Mouse (Mus musculus) hindbrain, embryonic 16.5 days (tissue): ENCODE results near the gene Smox. TPM values are rescaled to one million over a fixed set of nuclear protein-coding genes. Genes with fewer than 3 reads are reported as not detected.

ENCODE experiments used
- ATAC-seq: fragments of 200-750 bp; cut with Nextera tagmentation; 2 replicates; pipeline ENCODE4 v1.8.0; 2017; ENCODE audit warnings: moderate TSS enrichment, moderate library complexity
- H3K27ac ChIP-seq: fragments of 300-500 bp; sonication (generic); 2 replicates; pipeline ENCODE4 v1.5.1; 2014; ENCODE audit warnings: low read depth, mild to moderate bottlenecking, control low read depth, low read length, moderate library complexity
- H3K27me3 ChIP-seq: fragments of 300-500 bp; sonication (generic); replicated peaks from 2 replicates; pipeline ENCODE4 v1.6.1; 2014; ENCODE audit warnings: low read length; ENCODE audit not compliant: control insufficient read depth, insufficient read depth
- H3K36me3 ChIP-seq: fragments of 300-500 bp; sonication (generic); 2 replicates; pipeline ENCODE4 v1.6.1; 2014; ENCODE audit warnings: mild to moderate bottlenecking, low read length, moderate library complexity, mixed read lengths; ENCODE audit not compliant: control insufficient read depth, insufficient read depth
- H3K4me1 ChIP-seq: fragments of 300-500 bp; sonication (generic); 2 replicates; pipeline ENCODE4 v1.6.1; 2014; ENCODE audit warnings: low read depth, low read length; ENCODE audit not compliant: control insufficient read depth, insufficient read depth
- H3K4me2 ChIP-seq: fragments of 300-500 bp; sonication (generic); 2 replicates; pipeline ENCODE4 v1.6.1; 2014; ENCODE audit warnings: mild to moderate bottlenecking, low read length, control low read depth, moderate library complexity
- H3K4me3 ChIP-seq: fragments of 300-500 bp; sonication (generic); 2 replicates; pipeline ENCODE4 v1.5.1; 2014; ENCODE audit warnings: mild to moderate bottlenecking, low read length, control low read depth, moderate library complexity
- H3K9ac ChIP-seq: fragments of 300-500 bp; sonication (generic); 2 replicates; pipeline ENCODE4 v1.6.1; 2014; ENCODE audit warnings: low read depth, mild to moderate bottlenecking, control low read depth, low read length, moderate library complexity
- H3K9me3 ChIP-seq: fragments of 300-500 bp; sonication (generic); 2 replicates; pipeline ENCODE4 v1.6.1; 2014; ENCODE audit warnings: mild to moderate bottlenecking, low read length, moderate library complexity; ENCODE audit not compliant: control insufficient read depth
- WGBS: fragments of 180-500 bp; shearing (Covaris S2); extraction: QIAGEN DNeasy Blood & Tissue Kit; methylation state at CpG from one replicate; pipeline ENCODE4 v1.1.7; 2014; 5-methylcytosine and 5-hydroxymethylcytosine counted together
- polyA plus RNA-seq: library from polyadenylated mRNA; unstranded; fragments of >200 nt; fragmentation: Nextera tagmentation; extraction: Ambion mirVana; gene quantifications from 2 replicates; pipeline ENCODE4 v1.2.1, GENCODE M21; 2015

Smox gene
- polyA plus RNA-seq, 1 experiment from 2014 or later = 70.9 TPM

DNA sequence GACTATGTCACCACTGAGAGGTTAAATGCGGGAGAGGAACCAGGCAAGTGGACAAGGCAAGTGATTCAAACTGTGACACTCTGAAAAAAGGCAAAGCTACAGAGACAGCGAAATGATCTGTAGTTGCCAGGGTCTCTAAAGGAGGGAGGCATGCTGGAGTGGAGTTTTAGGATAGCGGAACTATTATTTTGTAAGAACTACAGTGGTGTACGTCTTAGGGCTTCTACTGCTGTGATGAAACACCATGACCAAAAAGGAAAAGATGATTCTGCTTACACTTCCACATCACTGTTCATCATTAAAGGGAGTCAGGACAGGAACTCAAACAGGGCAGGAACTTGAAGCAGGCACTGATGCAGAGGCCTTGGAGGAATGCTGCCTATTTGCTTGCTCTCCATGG lies 12.4 kb upstream of the Smox start:
- 90% methylated on average over 4 of the region's 4 CpGs for WGBS
- no peaks in the 10 kb centered on the region for H3K27me3 ChIP-seq
- H3K4me1 ChIP-seq = no peaks in the 10 kb centered on the region
- H3K9me3 ChIP-seq = no peaks in the 10 kb centered on the region
- no peak overlapping the region for H3K4me2 ChIP-seq
- no peak overlapping the region for H3K9ac ChIP-seq
- H3K4me3 ChIP-seq = no peak overlapping the region
- no peaks in the 10 kb centered on the region for H3K36me3 ChIP-seq
- no peak overlapping the region for H3K27ac ChIP-seq
- no peak for ATAC-seq

DNA sequence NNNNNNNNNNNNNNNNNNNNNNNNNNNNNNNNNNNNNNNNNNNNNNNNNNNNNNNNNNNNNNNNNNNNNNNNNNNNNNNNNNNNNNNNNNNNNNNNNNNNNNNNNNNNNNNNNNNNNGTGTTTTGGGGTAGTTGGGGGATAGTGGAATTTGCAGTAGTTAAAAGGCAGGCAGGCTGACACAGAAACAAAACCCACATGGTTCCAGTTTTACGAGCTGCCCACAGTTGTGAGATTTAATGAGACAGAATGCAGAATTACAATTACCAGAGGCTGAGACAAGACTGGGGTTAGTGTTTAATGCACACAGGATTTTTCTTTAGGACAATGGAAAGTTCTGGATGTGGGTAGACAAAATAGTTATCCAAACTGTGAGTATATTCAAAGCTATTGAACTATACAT lies 9.6 kb upstream of the Smox start:
- WGBS = 42% methylated on average over 1 of the region's 1 CpGs
- H3K4me3 ChIP-seq = no peak overlapping the region
- H3K27me3 ChIP-seq = no peaks in the 10 kb centered on the region
- H3K4me2 ChIP-seq = no peak overlapping the region
- ATAC-seq = no peak
- H3K9me3 ChIP-seq = no peaks in the 10 kb centered on the region
- H3K4me1 ChIP-seq = no peaks in the 10 kb centered on the region
- H3K27ac ChIP-seq = no peak overlapping the region
- H3K9ac ChIP-seq = no peak overlapping the region
- H3K36me3 ChIP-seq = no peaks in the 10 kb centered on the region

DNA sequence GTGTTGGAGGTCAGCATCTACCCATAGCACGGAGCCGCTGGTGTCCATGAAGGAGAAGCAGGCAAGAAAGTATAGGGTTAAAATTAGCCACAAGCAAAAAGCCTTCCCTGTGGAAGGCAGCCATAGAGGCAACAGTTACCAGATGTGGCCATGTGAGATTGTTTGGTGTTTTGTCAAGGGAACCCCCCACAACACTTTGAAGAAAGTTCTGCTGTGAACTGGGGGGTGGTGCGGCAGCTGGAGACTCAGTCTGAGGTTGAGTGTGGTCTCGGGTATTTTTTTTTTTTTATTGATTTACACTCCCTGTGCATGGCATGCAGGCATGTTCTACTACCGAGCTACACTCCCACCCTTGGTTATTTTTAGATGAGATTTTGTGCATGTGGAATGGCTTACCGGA lies 8.8 kb upstream of the Smox start:
- Histone ChIP-seq H3K9me3 (no peaks in the 10 kb centered on the region), H3K27me3 (no peaks in the 10 kb centered on the region), H3K4me3 (no peak overlapping the region), H3K36me3 (no peaks in the 10 kb centered on the region), H3K4me1 (no peaks in the 10 kb centered on the region), H3K9ac (no peak overlapping the region), H3K27ac (no peak overlapping the region), H3K4me2 (no peak overlapping the region)
- no peak for ATAC-seq
- WGBS = 89% methylated on average over 6 of the region's 6 CpGs

DNA sequence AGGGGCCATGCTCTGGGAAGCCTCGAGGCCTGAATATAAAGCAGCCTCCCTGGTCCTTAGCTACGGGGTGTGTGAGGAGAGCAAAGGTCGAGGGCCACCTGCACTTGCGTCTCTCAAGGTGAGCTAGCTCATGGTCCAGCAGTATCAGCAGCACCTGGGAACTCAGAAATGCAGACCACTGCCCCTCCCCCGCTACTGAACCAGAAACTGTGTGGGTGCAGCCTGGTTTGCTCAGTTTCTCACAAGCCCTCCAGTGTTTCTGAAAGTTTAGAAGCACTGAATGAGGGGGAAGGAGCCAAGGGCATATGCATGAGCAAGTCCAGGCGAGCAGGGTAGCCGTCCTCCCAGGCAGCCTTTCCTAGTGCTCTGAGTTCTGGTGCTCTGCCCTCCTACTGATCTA lies 7.7 kb upstream of the Smox start:
- H3K9me3 ChIP-seq = no peaks in the 10 kb centered on the region
- H3K27ac ChIP-seq = no peak overlapping the region
- WGBS = 79% methylated on average over 7 of the region's 7 CpGs
- ATAC-seq = no peak
- no peaks in the 10 kb centered on the region for H3K4me1 ChIP-seq
- H3K4me2 ChIP-seq = no peak overlapping the region
- H3K9ac ChIP-seq = no peak overlapping the region
- no peaks in the 10 kb centered on the region for H3K36me3 ChIP-seq
- H3K27me3 ChIP-seq = no peaks in the 10 kb centered on the region
- H3K4me3 ChIP-seq = no peak overlapping the region

DNA sequence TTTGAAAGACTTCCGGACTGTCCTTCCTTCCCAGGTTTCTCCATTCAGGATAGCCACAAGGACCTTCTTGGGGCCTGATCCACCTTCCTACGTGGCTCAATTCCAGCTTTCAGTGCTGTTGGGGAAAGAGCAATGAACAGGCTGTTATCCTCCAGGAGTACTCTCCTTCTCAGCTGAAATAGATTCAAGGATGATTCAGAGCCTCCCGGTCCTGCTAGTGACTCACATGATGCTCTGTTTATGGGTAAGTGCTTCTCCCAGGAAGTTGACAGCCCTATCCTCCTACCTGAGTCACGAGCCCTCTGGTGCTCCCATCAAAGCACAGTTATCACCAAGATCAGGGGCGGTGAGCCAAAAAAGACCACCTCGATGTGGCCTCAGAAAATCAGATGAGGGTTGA lies 7.1 kb upstream of the Smox start:
- H3K9ac ChIP-seq = no peak overlapping the region
- H3K4me3 ChIP-seq = no peak overlapping the region
- no peaks in the 10 kb centered on the region for H3K9me3 ChIP-seq
- no peaks in the 10 kb centered on the region for H3K4me1 ChIP-seq
- no peak overlapping the region for H3K4me2 ChIP-seq
- H3K27ac ChIP-seq = no peak overlapping the region
- H3K36me3 ChIP-seq = no peaks in the 10 kb centered on the region
- H3K27me3 ChIP-seq = no peaks in the 10 kb centered on the region
- 86% methylated on average over 6 of the region's 6 CpGs for WGBS
- no peak for ATAC-seq

DNA sequence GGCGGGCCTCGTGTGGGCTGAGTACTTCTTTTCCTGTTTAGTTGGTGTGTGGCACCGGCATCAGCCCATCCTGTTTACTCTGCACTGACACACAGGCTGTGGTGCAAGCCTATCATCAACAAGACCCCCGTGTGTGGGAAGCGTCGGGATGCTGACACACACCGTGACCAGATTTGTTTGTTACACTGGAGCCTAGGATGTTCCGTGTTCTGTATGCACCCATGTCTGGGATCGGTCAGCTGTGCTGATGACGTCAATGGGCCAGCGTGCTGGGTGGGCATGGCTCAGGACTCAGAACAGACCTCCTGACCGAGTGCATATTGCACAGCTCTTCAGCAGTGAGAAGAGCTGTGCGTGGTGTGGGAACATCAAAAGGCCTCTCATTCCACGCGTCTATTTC lies 6.2 kb upstream of the Smox start:
- Histone ChIP-seq H3K36me3 (no peaks in the 10 kb centered on the region), H3K9ac (no peak overlapping the region), H3K27me3 (no peaks in the 10 kb centered on the region), H3K4me2 (no peak overlapping the region), H3K9me3 (no peaks in the 10 kb centered on the region), H3K4me1 (no peaks in the 10 kb centered on the region), H3K4me3 (no peak overlapping the region), H3K27ac (no peak overlapping the region)
- no peak for ATAC-seq
- WGBS = 92% methylated on average over 15 of the region's 15 CpGs

DNA sequence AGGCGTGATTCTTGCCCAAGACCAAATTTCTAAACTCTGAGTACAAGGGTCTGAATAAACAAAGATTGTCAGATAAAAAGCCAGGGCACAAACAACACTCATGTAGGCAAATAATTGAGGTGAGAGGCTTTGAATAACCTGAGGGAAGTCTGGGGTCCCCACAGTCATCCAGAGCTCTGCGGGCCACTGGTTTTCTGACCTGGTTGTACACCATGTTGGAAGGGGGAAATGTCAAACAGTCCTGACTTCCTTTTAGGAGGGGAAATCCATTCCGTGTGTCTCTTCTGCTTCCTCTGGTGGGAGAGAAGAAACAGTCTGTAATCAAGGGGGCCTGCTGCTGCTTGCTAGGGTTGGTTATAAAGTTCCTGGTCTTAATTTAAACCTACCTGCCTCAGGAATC lies 5.2 kb upstream of the Smox start:
- Histone ChIP-seq H3K27me3 (no peaks in the 10 kb centered on the region), H3K36me3 (no peaks in the 10 kb centered on the region), H3K4me1 (no peaks in the 10 kb centered on the region), H3K27ac (no peak overlapping the region), H3K9me3 (no peaks in the 10 kb centered on the region), H3K4me2 (no peak overlapping the region), H3K4me3 (no peak overlapping the region), H3K9ac (no peak overlapping the region)
- WGBS = 93% methylated on average over 3 of the region's 3 CpGs
- no peak for ATAC-seq

DNA sequence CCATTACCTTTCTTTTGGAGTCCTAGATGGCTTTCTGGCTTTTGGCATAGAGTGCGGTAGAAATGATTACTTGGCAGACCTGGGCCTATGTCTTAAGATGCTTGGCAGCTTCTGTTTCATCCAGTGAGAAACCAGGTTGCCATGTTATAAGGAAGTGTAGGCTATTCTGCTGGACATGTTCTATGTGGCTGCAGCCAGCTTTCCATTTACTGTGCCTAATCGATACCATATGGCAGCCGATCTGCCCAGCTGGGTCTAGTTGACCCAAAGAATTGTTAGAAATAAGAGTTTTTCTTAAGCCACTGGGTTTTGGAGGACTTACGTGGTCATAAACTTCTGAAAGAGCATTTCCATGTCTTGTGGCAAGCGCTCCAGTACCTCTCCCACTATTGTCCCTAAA lies 4.0 kb upstream of the Smox start:
- H3K9me3 ChIP-seq = no peaks in the 10 kb centered on the region
- H3K27me3 ChIP-seq = no peaks in the 10 kb centered on the region
- WGBS = 85% methylated on average over 5 of the region's 5 CpGs
- no peak for ATAC-seq
- H3K9ac ChIP-seq = no peak overlapping the region
- H3K36me3 ChIP-seq = no peaks in the 10 kb centered on the region
- H3K4me1 ChIP-seq = peaks cover 2% of the 10 kb centered on the region; the same call in 1 of the 2 replicates
- H3K27ac ChIP-seq = no peak overlapping the region
- H3K4me3 ChIP-seq = no peak overlapping the region
- H3K4me2 ChIP-seq = no peak overlapping the region

DNA sequence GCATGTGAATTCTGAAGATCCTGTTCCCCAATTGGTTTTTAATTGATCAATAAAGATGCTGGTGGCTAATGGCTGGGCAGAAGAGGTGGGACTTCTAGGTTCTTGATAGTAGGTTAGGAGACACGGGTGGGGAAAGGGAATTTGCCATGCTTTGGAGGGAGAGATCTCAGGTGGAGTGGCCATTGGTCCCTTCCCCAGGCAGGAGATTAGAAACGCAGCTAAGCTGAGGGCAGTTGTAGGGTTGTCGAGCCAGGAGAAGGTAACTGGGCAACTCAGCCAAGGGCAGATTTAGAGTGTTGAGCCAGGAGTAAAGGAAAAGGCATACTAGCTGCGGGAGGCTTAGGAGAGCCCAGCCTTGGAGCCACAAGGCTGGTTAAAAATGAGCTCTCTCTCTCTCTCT lies 3.0 kb upstream of the Smox start:
- H3K27ac ChIP-seq = no peak overlapping the region
- H3K9ac ChIP-seq = no peak overlapping the region
- H3K9me3 ChIP-seq = no peaks in the 10 kb centered on the region
- 86% methylated on average over 4 of the region's 4 CpGs for WGBS
- peaks cover 8% of the 10 kb centered on the region for H3K4me1 ChIP-seq
- H3K4me3 ChIP-seq = no peak overlapping the region
- H3K36me3 ChIP-seq = no peaks in the 10 kb centered on the region
- no peak for ATAC-seq
- H3K4me2 ChIP-seq = no peak overlapping the region
- no peaks in the 10 kb centered on the region for H3K27me3 ChIP-seq

DNA sequence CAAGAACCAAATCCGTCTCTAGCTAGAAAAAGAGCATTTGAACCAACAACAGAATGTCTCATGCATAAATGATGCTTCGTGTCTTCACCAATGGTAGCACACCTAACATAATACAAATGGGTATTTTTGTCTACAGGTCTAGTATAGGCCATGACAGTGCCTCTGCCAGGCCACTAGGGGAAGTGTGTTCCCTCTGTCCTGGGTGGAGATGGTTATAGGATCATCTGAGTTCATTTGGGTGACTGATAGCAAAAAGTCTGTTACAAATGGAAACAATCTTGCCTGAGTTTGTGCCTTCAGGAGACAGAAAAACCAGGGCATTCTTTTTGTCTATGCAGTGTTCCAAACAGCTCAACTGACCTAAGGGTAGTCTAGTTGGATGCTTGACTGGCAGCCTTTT lies 2.4 kb upstream of the Smox start:
- H3K36me3 ChIP-seq = no peaks in the 10 kb centered on the region
- H3K9ac ChIP-seq = no peak overlapping the region
- 84% methylated on average over 2 of the region's 2 CpGs for WGBS
- H3K4me1 ChIP-seq = peaks cover 14% of the 10 kb centered on the region
- no peaks in the 10 kb centered on the region for H3K27me3 ChIP-seq
- no peak for ATAC-seq
- H3K27ac ChIP-seq = no peak overlapping the region
- H3K4me3 ChIP-seq = no peak overlapping the region
- no peaks in the 10 kb centered on the region for H3K9me3 ChIP-seq
- H3K4me2 ChIP-seq = no peak overlapping the region
